Mouse (Mus musculus): ENCODE measurements around the gene Gm21834. TPM values are rescaled to one million over a fixed set of nuclear protein-coding genes. Genes with fewer than 3 reads are reported as not detected.

Gm21834 gene
- not detected in 2 replicates for polyA plus RNA-seq (2014; fragmentation: Nextera tagmentation; extraction: Ambion mirVana)

DNA sequence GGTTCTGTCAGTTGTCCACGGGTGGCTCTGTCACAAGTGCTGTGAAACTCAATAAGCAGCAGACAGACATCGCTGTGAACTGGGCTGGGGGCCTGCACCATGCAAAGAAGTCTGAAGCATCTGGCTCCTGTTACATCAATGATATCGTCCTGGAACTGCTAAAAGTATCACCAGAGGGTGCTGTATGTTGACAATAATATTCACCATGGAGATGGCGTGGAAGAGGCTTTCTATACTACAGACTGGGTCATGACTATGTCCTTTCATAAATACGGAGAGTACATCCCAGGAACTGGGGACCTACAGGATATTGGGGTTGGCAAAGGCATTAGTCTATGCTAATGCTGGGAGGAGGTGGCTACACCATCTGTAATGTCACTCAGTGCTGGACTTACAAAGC lies at the start of gene Gm21834:
Gm21834 (minus strand) TSS at position 101 of the 400 bp plus-strand sequence.
- H3K4me2 ChIP-seq (ENCODE audit: low read depth, severe bottlenecking): no peak within 1 kb of the TSS
- H3K9me3 ChIP-seq (ENCODE audit: control insufficient read depth, low read length): no peaks in the 10 kb centered on the region
- ATAC-seq (ENCODE audit: insufficient number of reproducible peaks, low FRiP score, low TSS enrichment, low read depth) (no peak), DNase-seq (ENCODE audit: low spot score) (no peak)
- H3K9ac ChIP-seq (ENCODE audit: low read length): no peak within 1 kb of the TSS
- WGBS: 89% methylated on average over 5 of the region's 5 CpGs
- H3K36me3 ChIP-seq (ENCODE audit: control insufficient read depth, insufficient read depth, low read length): no peaks in the 10 kb centered on the region
- no peak within 1 kb of the TSS for H3K27ac ChIP-seq (replicated peaks; ENCODE audit: low read depth, low read length)
- H3K4me3 ChIP-seq (ENCODE audit: low read depth, low read length): no peak within 1 kb of the TSS
- H3K27me3 ChIP-seq (ENCODE audit: control insufficient read depth, insufficient read depth, low read length): no peaks in the 10 kb centered on the region
- H3K4me1 ChIP-seq (ENCODE audit: control insufficient read depth, insufficient read depth, low read length): no peaks in the 10 kb centered on the region

DNA sequence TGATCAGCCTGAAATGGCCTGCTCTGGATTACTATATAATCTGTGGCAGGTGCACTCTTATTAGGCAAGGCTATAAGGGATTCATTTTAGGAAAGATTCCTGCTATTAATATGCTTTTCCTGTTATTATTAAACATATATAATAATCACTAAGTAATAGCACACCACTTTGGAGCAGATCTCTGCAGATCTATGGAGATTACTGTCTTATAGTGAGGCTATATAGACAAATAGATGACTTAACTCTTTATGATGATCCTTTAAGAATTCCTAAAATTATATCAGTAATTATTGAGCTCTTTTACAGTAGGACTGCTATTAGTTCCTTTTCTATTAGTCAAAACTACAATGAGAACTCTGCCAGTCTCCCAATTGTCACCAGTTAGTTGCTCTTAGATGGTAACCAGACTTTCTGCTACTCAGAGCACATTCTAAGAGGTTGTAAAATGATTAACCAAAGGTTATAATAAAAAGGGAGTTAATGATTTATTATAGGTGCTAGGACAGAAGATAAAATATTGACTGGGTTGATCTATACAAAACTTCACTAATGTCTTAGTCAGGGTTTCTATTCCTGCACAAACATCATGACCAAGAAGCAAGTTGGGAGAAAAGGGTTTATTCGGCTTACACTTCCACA lies 46.3 kb upstream of the Gm21834 start:
- ATAC-seq (ENCODE audit: insufficient number of reproducible peaks, low FRiP score, low TSS enrichment, low read depth) (no peak), DNase-seq (ENCODE audit: low spot score) (no peak)
- H3K27me3 ChIP-seq (ENCODE audit: control insufficient read depth, insufficient read depth, low read length): no peaks in the 10 kb centered on the region
- no peaks in the 10 kb centered on the region for H3K9me3 ChIP-seq (ENCODE audit: control insufficient read depth, low read length)
- H3K36me3 ChIP-seq (ENCODE audit: control insufficient read depth, insufficient read depth, low read length): no peaks in the 10 kb centered on the region
- H3K4me3 ChIP-seq (ENCODE audit: low read depth, low read length): no peak overlapping the region
- no peak overlapping the region for H3K9ac ChIP-seq (ENCODE audit: low read length)
- no peak overlapping the region for H3K4me2 ChIP-seq (ENCODE audit: low read depth, severe bottlenecking)
- no peaks in the 10 kb centered on the region for H3K4me1 ChIP-seq (ENCODE audit: control insufficient read depth, insufficient read depth, low read length)
- 78% methylated on average over 1 of the region's 1 CpGs for WGBS
- H3K27ac ChIP-seq (replicated peaks; ENCODE audit: low read depth, low read length): no peak overlapping the region

DNA sequence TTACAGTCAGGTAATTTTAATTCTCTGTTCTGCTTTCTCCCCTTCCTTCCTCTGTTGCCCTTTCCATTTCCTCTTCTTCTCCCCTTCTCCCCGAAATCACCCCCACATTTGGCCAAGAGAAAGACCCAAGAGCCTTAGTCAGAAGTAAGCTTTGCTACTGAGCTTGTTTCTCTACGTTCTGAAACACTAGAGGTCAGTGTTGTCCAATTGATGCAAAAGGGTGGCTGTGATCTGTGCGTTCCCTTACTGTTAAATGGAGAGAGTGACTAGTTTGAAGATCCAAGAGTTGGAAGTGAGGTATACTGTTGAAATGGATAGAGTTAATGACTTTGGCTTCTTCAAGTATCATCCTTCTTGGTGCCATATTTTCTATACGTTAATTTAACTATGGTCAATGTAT lies 28.9 kb upstream of the Gm21834 start:
- DNase-seq (ENCODE audit: low spot score) (no peak), ATAC-seq (ENCODE audit: insufficient number of reproducible peaks, low FRiP score, low TSS enrichment, low read depth) (no peak)
- WGBS: 24% methylated on average over 4 of the region's 4 CpGs

DNA sequence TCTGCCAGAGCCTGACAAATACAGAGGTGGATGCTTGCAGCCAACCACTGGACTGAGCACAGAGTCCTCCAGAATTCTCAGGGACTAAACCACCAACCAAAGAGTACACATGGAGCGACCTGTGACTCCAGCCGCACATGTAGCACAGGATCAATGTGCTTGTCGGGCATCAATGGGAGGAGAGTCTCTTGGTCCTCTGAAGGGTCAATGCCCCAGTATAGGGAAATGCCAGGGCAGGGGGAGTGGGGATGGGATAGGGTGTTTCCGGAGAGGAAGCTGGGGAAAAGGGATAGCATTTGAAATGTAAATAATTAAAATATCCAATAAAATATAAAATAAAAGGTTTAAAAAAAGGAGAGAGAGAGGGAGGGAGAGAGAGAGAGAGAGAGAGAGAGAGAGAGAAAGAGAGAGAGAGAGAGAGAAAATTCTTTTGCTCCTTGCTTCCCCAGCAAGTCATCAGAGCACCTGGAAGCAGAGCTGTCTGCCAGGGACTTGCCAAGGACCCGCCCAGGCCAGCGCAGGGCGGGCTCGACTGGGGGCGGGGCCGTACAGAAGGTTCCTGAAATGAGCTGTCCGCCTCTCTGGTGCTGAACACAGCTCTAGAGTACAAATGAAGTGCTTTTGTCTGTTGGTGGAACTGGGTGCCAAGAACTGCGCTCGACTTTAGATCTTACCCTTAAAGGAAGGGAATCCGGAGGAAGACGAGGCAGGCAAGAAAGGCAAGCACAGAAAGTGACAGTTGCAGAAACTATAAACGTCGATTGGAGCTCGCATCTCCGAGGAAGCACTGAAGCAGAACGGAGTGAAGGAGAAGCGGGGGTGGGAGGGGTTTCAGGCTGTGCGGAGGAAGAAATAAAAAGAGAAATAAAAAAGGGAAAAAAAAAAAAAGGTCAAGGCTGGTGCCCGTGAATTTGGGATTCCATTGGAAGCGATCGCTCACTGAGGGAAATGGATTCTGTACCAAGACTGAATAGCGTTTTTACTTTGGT lies 26.9 kb upstream of the Gm21834 start, which contains the start of gene Cntnap5c:
Cntnap5c (plus strand) TSS at position 949 of the 989 bp plus-strand sequence.
- H3K9me3 ChIP-seq (ENCODE audit: control insufficient read depth, low read length): no peaks in the 10 kb centered on the region
- no peak within 1 kb of the TSS for H3K9ac ChIP-seq (ENCODE audit: low read length)
- no peaks in the 10 kb centered on the region for H3K36me3 ChIP-seq (ENCODE audit: control insufficient read depth, insufficient read depth, low read length)
- peak; percentile 87 for ATAC-seq (ENCODE audit: insufficient number of reproducible peaks, low FRiP score, low TSS enrichment, low read depth)
- no peaks in the 10 kb centered on the region for H3K4me1 ChIP-seq (ENCODE audit: control insufficient read depth, insufficient read depth, low read length)
- 20% methylated on average over 26 of the region's 26 CpGs for WGBS
- H3K27me3 ChIP-seq (ENCODE audit: control insufficient read depth, insufficient read depth, low read length): no peaks in the 10 kb centered on the region
- no peak within 1 kb of the TSS for H3K4me3 ChIP-seq (ENCODE audit: low read depth, low read length)
- DNase-seq (ENCODE audit: low spot score): peak; percentile 85
- H3K27ac ChIP-seq (replicated peaks; ENCODE audit: low read depth, low read length): no peak within 1 kb of the TSS
- H3K4me2 ChIP-seq (ENCODE audit: low read depth, severe bottlenecking): no peak within 1 kb of the TSS

More for the DNA sequence above, 28.9 kb upstream of the Gm21834 start:
- H3K9ac ChIP-seq (ENCODE audit: low read length): no peak overlapping the region
- no peaks in the 10 kb centered on the region for H3K36me3 ChIP-seq (ENCODE audit: control insufficient read depth, insufficient read depth, low read length)
- H3K4me2 ChIP-seq (ENCODE audit: low read depth, severe bottlenecking): no peak overlapping the region
- no peaks in the 10 kb centered on the region for H3K9me3 ChIP-seq (ENCODE audit: control insufficient read depth, low read length)
- no peak overlapping the region for H3K27ac ChIP-seq (replicated peaks; ENCODE audit: low read depth, low read length)
- H3K4me3 ChIP-seq (ENCODE audit: low read depth, low read length): no peak overlapping the region
- no peaks in the 10 kb centered on the region for H3K27me3 ChIP-seq (ENCODE audit: control insufficient read depth, insufficient read depth, low read length)
- no peaks in the 10 kb centered on the region for H3K4me1 ChIP-seq (ENCODE audit: control insufficient read depth, insufficient read depth, low read length)

DNA sequence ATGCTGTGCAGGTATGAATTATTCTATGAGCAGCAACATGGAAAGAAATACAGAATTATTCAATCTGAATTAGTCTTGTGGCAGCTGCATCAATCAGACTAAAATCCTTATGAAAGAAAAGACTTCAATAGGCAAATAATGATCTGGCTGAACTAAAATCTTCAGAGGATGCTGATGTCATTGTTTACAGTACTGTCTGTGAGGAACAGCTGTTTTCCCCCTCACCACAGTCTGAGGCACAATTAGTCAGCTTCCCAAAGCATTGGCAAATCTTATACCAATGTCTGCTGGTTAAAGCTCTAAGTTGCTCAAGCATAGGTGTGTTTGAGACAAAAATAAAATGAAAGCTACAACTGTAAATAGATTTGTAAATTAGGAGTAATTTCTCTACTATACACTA lies 25.3 kb upstream of the Gm21834 start:
- no peak for ATAC-seq (ENCODE audit: insufficient number of reproducible peaks, low FRiP score, low TSS enrichment, low read depth)
- Histone ChIP-seq H3K27me3 (ENCODE audit: control insufficient read depth, insufficient read depth, low read length) (no peaks in the 10 kb centered on the region), H3K4me2 (ENCODE audit: low read depth, severe bottlenecking) (no peak overlapping the region)

DNA sequence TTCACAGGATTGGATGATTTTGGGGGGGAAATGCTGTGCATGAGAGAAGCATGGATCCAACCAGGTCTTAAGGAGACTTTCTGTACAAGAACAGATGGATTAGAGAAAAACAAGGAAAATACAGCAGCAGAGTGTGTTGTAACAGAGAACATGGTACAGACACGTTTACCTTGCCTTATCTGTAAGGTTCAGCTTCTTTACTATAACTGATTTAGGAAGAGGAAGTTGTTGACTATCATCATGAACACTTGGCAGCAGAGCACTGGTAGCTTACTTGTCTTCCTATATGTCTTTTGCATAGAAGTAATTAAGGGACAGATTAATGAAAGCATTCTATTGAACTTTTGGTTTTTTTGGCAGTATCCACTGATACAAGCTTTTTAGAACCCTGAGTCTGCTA lies 16.0 kb upstream of the Gm21834 start:
- no peak for ATAC-seq (ENCODE audit: insufficient number of reproducible peaks, low FRiP score, low TSS enrichment, low read depth)
- H3K4me1 ChIP-seq (ENCODE audit: control insufficient read depth, insufficient read depth, low read length): no peaks in the 10 kb centered on the region
- no peak for DNase-seq (ENCODE audit: low spot score)
- no peaks in the 10 kb centered on the region for H3K36me3 ChIP-seq (ENCODE audit: control insufficient read depth, insufficient read depth, low read length)
- no peak overlapping the region for H3K27ac ChIP-seq (replicated peaks; ENCODE audit: low read depth, low read length)
- H3K9me3 ChIP-seq (ENCODE audit: control insufficient read depth, low read length): no peaks in the 10 kb centered on the region
- H3K9ac ChIP-seq (ENCODE audit: low read length): no peak overlapping the region
- no peaks in the 10 kb centered on the region for H3K27me3 ChIP-seq (ENCODE audit: control insufficient read depth, insufficient read depth, low read length)
- no peak overlapping the region for H3K4me2 ChIP-seq (ENCODE audit: low read depth, severe bottlenecking)
- 75% methylated on average over 1 of the region's 1 CpGs for WGBS
- no peak overlapping the region for H3K4me3 ChIP-seq (ENCODE audit: low read depth, low read length)

More for the DNA sequence above, 25.3 kb upstream of the Gm21834 start:
- no peaks in the 10 kb centered on the region for H3K4me1 ChIP-seq (ENCODE audit: control insufficient read depth, insufficient read depth, low read length)
- no peak overlapping the region for H3K27ac ChIP-seq (replicated peaks; ENCODE audit: low read depth, low read length)
- no peak overlapping the region for H3K4me3 ChIP-seq (ENCODE audit: low read depth, low read length)
- H3K36me3 ChIP-seq (ENCODE audit: control insufficient read depth, insufficient read depth, low read length): no peaks in the 10 kb centered on the region
- H3K9ac ChIP-seq (ENCODE audit: low read length): no peak overlapping the region
- no peak for DNase-seq (ENCODE audit: low spot score)
- no peaks in the 10 kb centered on the region for H3K9me3 ChIP-seq (ENCODE audit: control insufficient read depth, low read length)

DNA sequence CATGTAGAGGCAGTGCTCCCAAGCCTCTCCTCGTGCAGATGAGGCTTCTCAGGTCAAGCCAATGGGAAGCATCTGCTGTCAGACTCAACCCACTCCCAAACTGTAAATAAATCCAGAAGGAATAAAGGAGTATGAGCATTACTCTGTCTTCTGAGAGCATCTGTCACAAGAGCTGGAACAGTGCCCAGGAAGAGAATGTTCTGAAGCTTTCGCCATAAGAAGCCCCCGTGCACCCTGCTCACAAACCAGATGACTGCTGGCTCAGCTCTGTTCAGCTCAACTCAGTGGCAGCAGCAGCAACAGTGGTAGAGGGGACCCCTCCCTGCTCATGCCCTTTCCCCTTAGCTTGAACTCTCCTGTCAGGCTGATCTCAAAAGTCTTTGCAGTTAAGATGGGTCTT lies 47.2 kb downstream of the Gm21834 start:
- no peak for ATAC-seq (ENCODE audit: insufficient number of reproducible peaks, low FRiP score, low TSS enrichment, low read depth)
- H3K9ac ChIP-seq (ENCODE audit: low read length): no peak overlapping the region
- 82% methylated on average over 3 of the region's 3 CpGs for WGBS
- DNase-seq (ENCODE audit: low spot score): no peak
- H3K4me1 ChIP-seq (ENCODE audit: control insufficient read depth, insufficient read depth, low read length): no peaks in the 10 kb centered on the region
- no peaks in the 10 kb centered on the region for H3K27me3 ChIP-seq (ENCODE audit: control insufficient read depth, insufficient read depth, low read length)
- no peak overlapping the region for H3K4me2 ChIP-seq (ENCODE audit: low read depth, severe bottlenecking)
- H3K9me3 ChIP-seq (ENCODE audit: control insufficient read depth, low read length): peaks cover 3% of the 10 kb centered on the region; the same call in 1 of the 2 replicates
- no peak overlapping the region for H3K4me3 ChIP-seq (ENCODE audit: low read depth, low read length)
- no peak overlapping the region for H3K27ac ChIP-seq (replicated peaks; ENCODE audit: low read depth, low read length)
- no peaks in the 10 kb centered on the region for H3K36me3 ChIP-seq (ENCODE audit: control insufficient read depth, insufficient read depth, low read length)
